Mouse (Mus musculus) kidney, postnatal 25 days (tissue): ENCODE data around the gene Rgl3.

Experiments used
- DNase-seq, 2 experiments: peaks; one replicate each; pipeline ENCODE4 v3.0.0; 2021; ENCODE audit warnings: mixed read lengths in 2 of 2

The Rgl3 gene

GRCm38 (mm10) chr9:21947540-21948130, 41.6 kb downstream of the Rgl3 start:
- no peak for DNase-seq

GRCm38 (mm10) chr9:21944267-21944666, 45.0 kb downstream of the Rgl3 start:
- DNase-seq, result peak in 1 of 2 experiments; percentile 16

GRCm38 (mm10) chr9:21943638-21944037, 45.6 kb downstream of the Rgl3 start:
- no peak for DNase-seq

GRCm38 (mm10) chr9:21943046-21943445, 46.2 kb downstream of the Rgl3 start:
- no peak for DNase-seq

- no peak for DNase-seq
Observed at GRCm38 (mm10) chr9:21938234-21938855, 50.9 kb downstream of the Rgl3 start.

GRCm38 (mm10) chr9:21937711-21938175, 51.5 kb downstream of the Rgl3 start:
- DNase-seq, result no peak

- DNase-seq, result peak; percentile 98
Observed at GRCm38 (mm10) chr9:21936692-21937570, 52.3 kb downstream of the Rgl3 start, which contains the start of gene Plppr2. TSS of gene Plppr2 (plus strand) at chr9:21937033.

- no peak for DNase-seq
Observed at GRCm38 (mm10) chr9:21935466-21936131, 53.6 kb downstream of the Rgl3 start.

GRCm38 (mm10) chr9:21934021-21934420, 55.2 kb downstream of the Rgl3 start:
- no peak for DNase-seq

GRCm38 (mm10) chr9:21932445-21933137, 56.7 kb downstream of the Rgl3 start:
- no peak for DNase-seq

GRCm38 (mm10) chr9:21932006-21932405, 57.2 kb downstream of the Rgl3 start:
- DNase-seq, result no peak

- DNase-seq, result no peak
Observed at GRCm38 (mm10) chr9:21929208-21929607, 60.0 kb downstream of the Rgl3 start.

- DNase-seq, result peak; percentile 94 to 99
Observed at GRCm38 (mm10) chr9:21927208-21927753, 62.0 kb downstream of the Rgl3 start, which contains the start of the genes Ccdc159 and Tmem205. TSS of gene Ccdc159 (plus strand) at chr9:21927471. TSS of gene Tmem205 (minus strand) at chr9:21927556.

GRCm38 (mm10) chr9:21926784-21927183, 62.5 kb downstream of the Rgl3 start:
- peak in 1 of 2 experiments; percentile 21 for DNase-seq

GRCm38 (mm10) chr9:21926155-21926554, 63.1 kb downstream of the Rgl3 start:
- DNase-seq, result peak; percentile 52 to 69

- no peak for DNase-seq
Observed at GRCm38 (mm10) chr9:21925506-21925905, 63.7 kb downstream of the Rgl3 start.

- DNase-seq, result no peak
Observed at GRCm38 (mm10) chr9:21925034-21925433, 64.2 kb downstream of the Rgl3 start.

- peak; percentile 94 for DNase-seq
Observed at GRCm38 (mm10) chr9:21924099-21924493, 65.2 kb downstream of the Rgl3 start.

GRCm38 (mm10) chr9:21923490-21924098, 65.7 kb downstream of the Rgl3 start:
- DNase-seq, result no peak

- no peak for DNase-seq
Observed at GRCm38 (mm10) chr9:21923036-21923435, 66.2 kb downstream of the Rgl3 start.
